Mouse (Mus musculus): ENCODE measurements around the gene Sestd1. TPM values are rescaled to one million over a fixed set of nuclear protein-coding genes. Genes with fewer than 3 reads are reported as not detected.
A peak's percentile ranks its signal among the peaks of the same experiment; 100 is the strongest.

The Sestd1 gene
- polyA plus RNA-seq, 1 experiment from 2014 or later = 26.6 TPM

DNA sequence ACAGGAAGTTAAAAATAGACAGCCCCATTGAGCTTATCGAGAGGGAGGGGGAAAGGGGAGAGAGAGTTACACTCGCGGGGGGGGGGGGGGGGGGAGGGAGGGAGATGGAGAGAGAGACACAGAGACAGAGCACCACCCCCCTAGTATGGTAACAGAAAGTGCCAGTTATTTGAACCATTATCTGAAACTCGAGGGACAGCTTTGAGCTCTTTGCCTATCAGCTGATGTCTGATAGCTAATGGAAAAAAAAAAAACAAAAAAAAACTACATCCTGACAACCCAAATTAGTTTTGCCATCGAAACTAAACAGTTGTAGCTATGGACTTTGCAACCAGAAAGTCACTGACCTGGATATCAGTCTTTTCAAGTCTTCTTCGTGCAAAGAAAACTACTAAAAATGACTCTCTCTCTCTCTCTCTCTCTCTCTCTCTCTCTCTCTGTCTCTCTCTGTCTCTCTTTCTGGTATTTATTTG is 109.7 kb downstream of the Sestd1 start, which contains the start of gene Ccdc141:
Gene Ccdc141, minus strand, starts transcription at position 4 of the 473 bp plus-strand sequence.
- Histone ChIP-seq H3K4me2 (ENCODE audit: low read length) (peak within 1 kb of the TSS; percentile 62), H3K4me1 (ENCODE audit: control insufficient read depth, insufficient read depth, low read length) (peaks cover 37% of the 10 kb centered on the region), H3K36me3 (ENCODE audit: control insufficient read depth, insufficient read depth, low read length) (no peaks in the 10 kb centered on the region), H3K27ac (ENCODE audit: low read length) (peak within 1 kb of the TSS; percentile 35), H3K9me3 (replicated peaks; ENCODE audit: control insufficient read depth, low read length, poor library complexity, severe bottlenecking) (no peaks in the 10 kb centered on the region), H3K9ac (ENCODE audit: low read depth, low read length) (peak within 1 kb of the TSS; percentile 17), H3K4me3 (ENCODE audit: low read depth, low read length) (peak within 1 kb of the TSS; percentile 32), H3K27me3 (ENCODE audit: control insufficient read depth, insufficient read depth, low read depth, low read length) (no peaks in the 10 kb centered on the region; the same call in 1 of the 2 replicates)
- no peak for ATAC-seq
- WGBS = 16% methylated on average over 3 of the region's 6 CpGs

- H3K4me2 ChIP-seq (ENCODE audit: low read length) = peak overlapping the region; percentile 62
- no peaks in the 10 kb centered on the region for H3K36me3 ChIP-seq (ENCODE audit: control insufficient read depth, insufficient read depth, low read length)
- peak overlapping the region; percentile 5; the same call in 1 of the 2 replicates for H3K27ac ChIP-seq (ENCODE audit: low read length)
- peak; percentile 18; the same call in 1 of the 2 replicates for ATAC-seq
- WGBS = 2% methylated on average over 21 of the region's 21 CpGs
- H3K9ac ChIP-seq (ENCODE audit: low read depth, low read length) = peak overlapping the region; percentile 17
- H3K4me1 ChIP-seq (ENCODE audit: control insufficient read depth, insufficient read depth, low read length) = peaks cover 37% of the 10 kb centered on the region
- H3K27me3 ChIP-seq (ENCODE audit: control insufficient read depth, insufficient read depth, low read depth, low read length) = no peaks in the 10 kb centered on the region; the same call in 1 of the 2 replicates
- no peaks in the 10 kb centered on the region for H3K9me3 ChIP-seq (replicated peaks; ENCODE audit: control insufficient read depth, low read length, poor library complexity, severe bottlenecking)
- peak overlapping the region; percentile 32 for H3K4me3 ChIP-seq (ENCODE audit: low read depth, low read length)
Observed at GRCm38 (mm10) chr2:77169916-77170632, 110.3 kb downstream of the Sestd1 start.

- no peak overlapping the region for H3K4me2 ChIP-seq (ENCODE audit: low read length)
- H3K9me3 ChIP-seq (replicated peaks; ENCODE audit: control insufficient read depth, low read length, poor library complexity, severe bottlenecking) = no peaks in the 10 kb centered on the region
- no peak for ATAC-seq
- H3K36me3 ChIP-seq (ENCODE audit: control insufficient read depth, insufficient read depth, low read length) = no peaks in the 10 kb centered on the region
- no peaks in the 10 kb centered on the region; the same call in 1 of the 2 replicates for H3K27me3 ChIP-seq (ENCODE audit: control insufficient read depth, insufficient read depth, low read depth, low read length)
- 83% methylated on average over 4 of the region's 4 CpGs for WGBS
- H3K27ac ChIP-seq (ENCODE audit: low read length) = no peak overlapping the region
- no peak overlapping the region for H3K4me3 ChIP-seq (ENCODE audit: low read depth, low read length)
- no peak overlapping the region for H3K9ac ChIP-seq (ENCODE audit: low read depth, low read length)
- H3K4me1 ChIP-seq (ENCODE audit: control insufficient read depth, insufficient read depth, low read length) = peaks cover 29% of the 10 kb centered on the region
Observed at GRCm38 (mm10) chr2:77169218-77169617, 111.2 kb downstream of the Sestd1 start.

DNA sequence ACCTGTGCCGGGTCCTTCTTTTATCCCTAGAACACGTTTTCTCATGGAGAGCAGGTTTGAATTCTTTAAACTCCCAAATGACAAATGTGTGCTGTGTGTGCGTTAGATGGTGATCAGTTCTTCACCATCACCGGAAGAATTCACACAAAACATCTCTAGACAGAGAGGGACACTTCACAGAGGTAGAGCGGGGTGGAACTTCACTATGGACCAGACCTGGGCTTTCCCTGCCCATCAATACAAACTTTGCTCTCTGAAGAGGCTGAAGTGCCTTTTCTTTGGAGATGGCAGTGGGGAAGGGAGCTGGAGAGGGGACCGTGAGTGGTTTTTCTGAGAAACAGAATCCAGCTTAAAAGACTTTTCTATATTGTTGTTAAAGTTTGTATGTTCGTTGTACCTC is 111.6 kb downstream of the Sestd1 start:
- H3K4me3 ChIP-seq (ENCODE audit: low read depth, low read length) = no peak overlapping the region
- H3K36me3 ChIP-seq (ENCODE audit: control insufficient read depth, insufficient read depth, low read length) = no peaks in the 10 kb centered on the region
- no peaks in the 10 kb centered on the region for H3K9me3 ChIP-seq (replicated peaks; ENCODE audit: control insufficient read depth, low read length, poor library complexity, severe bottlenecking)
- peaks cover 26% of the 10 kb centered on the region for H3K4me1 ChIP-seq (ENCODE audit: control insufficient read depth, insufficient read depth, low read length)
- H3K27me3 ChIP-seq (ENCODE audit: control insufficient read depth, insufficient read depth, low read depth, low read length) = no peaks in the 10 kb centered on the region; the same call in 1 of the 2 replicates
- no peak for ATAC-seq
- no peak overlapping the region for H3K27ac ChIP-seq (ENCODE audit: low read length)
- WGBS = 88% methylated on average over 7 of the region's 7 CpGs
- H3K9ac ChIP-seq (ENCODE audit: low read depth, low read length) = no peak overlapping the region
- no peak overlapping the region for H3K4me2 ChIP-seq (ENCODE audit: low read length)

DNA sequence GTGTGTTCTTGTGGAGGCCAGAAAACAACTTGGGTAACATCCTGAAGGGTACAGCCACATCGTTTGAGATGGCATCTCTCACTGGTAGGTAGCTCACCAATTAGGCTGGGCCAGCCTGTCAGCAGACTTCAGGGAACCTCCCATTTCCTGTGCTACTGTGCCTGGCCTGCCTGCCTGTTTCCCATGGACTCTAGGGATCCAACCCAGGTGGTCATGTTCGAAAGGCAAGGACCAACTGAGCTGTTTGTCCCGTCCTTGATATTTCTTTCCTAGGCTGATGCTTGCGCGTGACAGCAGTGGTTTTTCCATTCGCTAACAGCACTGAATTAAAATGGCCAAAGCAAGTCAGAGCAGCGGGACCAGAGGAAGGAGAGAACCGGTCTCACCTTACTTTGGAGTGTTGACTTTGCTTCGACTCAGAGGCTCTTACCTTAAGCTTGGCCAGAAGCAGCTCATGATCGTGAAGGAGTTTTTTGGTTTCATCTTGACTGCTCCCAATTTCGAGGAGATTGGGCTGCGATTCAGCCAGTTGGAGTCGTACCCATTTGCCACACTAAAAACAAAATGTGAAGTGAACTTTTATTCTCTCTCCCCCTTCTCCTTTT is 112.2 kb downstream of the Sestd1 start:
- peaks cover 22% of the 10 kb centered on the region for H3K4me1 ChIP-seq (ENCODE audit: control insufficient read depth, insufficient read depth, low read length)
- no peak overlapping the region for H3K4me2 ChIP-seq (ENCODE audit: low read length)
- no peak overlapping the region for H3K27ac ChIP-seq (ENCODE audit: low read length)
- H3K9me3 ChIP-seq (replicated peaks; ENCODE audit: control insufficient read depth, low read length, poor library complexity, severe bottlenecking) = no peaks in the 10 kb centered on the region
- 89% methylated on average over 13 of the region's 13 CpGs for WGBS
- H3K36me3 ChIP-seq (ENCODE audit: control insufficient read depth, insufficient read depth, low read length) = no peaks in the 10 kb centered on the region
- H3K27me3 ChIP-seq (ENCODE audit: control insufficient read depth, insufficient read depth, low read depth, low read length) = no peaks in the 10 kb centered on the region; the same call in 1 of the 2 replicates
- no peak for ATAC-seq
- no peak overlapping the region for H3K9ac ChIP-seq (ENCODE audit: low read depth, low read length)
- no peak overlapping the region for H3K4me3 ChIP-seq (ENCODE audit: low read depth, low read length)

DNA sequence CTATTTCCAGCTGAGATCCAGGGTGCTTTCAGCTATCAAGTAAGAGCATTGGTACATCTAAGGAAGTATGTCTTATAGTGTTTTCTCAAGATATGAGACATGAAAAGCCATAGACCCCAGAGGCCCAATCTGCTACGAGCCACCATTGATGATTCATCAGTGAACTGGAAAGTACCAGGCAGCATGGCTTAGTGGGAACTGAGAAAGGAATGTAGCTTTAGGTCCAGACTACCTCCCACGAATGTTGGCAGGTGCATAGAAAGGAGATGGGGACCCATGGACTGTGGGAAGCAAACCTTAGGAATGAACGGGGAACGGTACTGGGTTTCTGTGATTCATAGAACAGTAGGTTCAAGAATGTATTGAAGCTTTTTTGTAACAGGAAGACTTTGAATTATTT is 114.0 kb downstream of the Sestd1 start:
- Histone ChIP-seq H3K9ac (ENCODE audit: low read depth, low read length) (no peak overlapping the region), H3K4me1 (ENCODE audit: control insufficient read depth, insufficient read depth, low read length) (peaks cover 12% of the 10 kb centered on the region), H3K9me3 (replicated peaks; ENCODE audit: control insufficient read depth, low read length, poor library complexity, severe bottlenecking) (no peaks in the 10 kb centered on the region), H3K27me3 (ENCODE audit: control insufficient read depth, insufficient read depth, low read depth, low read length) (no peaks in the 10 kb centered on the region; the same call in 1 of the 2 replicates), H3K4me3 (ENCODE audit: low read depth, low read length) (no peak overlapping the region), H3K27ac (ENCODE audit: low read length) (no peak overlapping the region), H3K36me3 (ENCODE audit: control insufficient read depth, insufficient read depth, low read length) (no peaks in the 10 kb centered on the region), H3K4me2 (ENCODE audit: low read length) (no peak overlapping the region)
- ATAC-seq = no peak
- WGBS = 86% methylated on average over 4 of the region's 4 CpGs

- ATAC-seq = no peak
- no peak overlapping the region for H3K4me3 ChIP-seq (ENCODE audit: low read depth, low read length)
- H3K27ac ChIP-seq (ENCODE audit: low read length) = no peak overlapping the region
- no peaks in the 10 kb centered on the region for H3K9me3 ChIP-seq (replicated peaks; ENCODE audit: control insufficient read depth, low read length, poor library complexity, severe bottlenecking)
- WGBS = 84% methylated on average over 3 of the region's 3 CpGs
- H3K9ac ChIP-seq (ENCODE audit: low read depth, low read length) = no peak overlapping the region
- H3K36me3 ChIP-seq (ENCODE audit: control insufficient read depth, insufficient read depth, low read length) = no peaks in the 10 kb centered on the region
- H3K27me3 ChIP-seq (ENCODE audit: control insufficient read depth, insufficient read depth, low read depth, low read length) = no peaks in the 10 kb centered on the region; the same call in 1 of the 2 replicates
- H3K4me2 ChIP-seq (ENCODE audit: low read length) = no peak overlapping the region
- no peaks in the 10 kb centered on the region; the same call in 1 of the 2 replicates for H3K4me1 ChIP-seq (ENCODE audit: control insufficient read depth, insufficient read depth, low read length)
Observed at GRCm38 (mm10) chr2:77164662-77165061, 115.7 kb downstream of the Sestd1 start.

DNA sequence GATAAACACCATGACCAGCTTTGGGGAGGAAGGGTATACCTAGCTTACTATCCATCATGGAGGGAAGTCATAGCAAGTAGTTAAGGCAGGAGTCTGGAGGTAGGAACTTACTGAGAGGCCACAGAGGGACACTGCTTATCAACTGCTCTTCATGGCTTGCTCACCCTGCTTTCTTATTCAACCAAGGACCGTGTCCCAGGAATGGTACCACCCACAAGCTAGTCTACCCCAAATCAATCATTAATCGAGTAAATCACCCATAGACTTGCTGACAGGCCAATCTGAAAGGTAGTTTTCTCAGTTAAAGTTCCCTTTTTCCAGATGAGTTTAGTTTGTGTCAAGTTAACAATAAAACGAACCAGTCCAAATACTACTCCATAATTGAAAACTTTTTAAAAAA is 117.0 kb downstream of the Sestd1 start:
- no peak for ATAC-seq
- Histone ChIP-seq H3K4me2 (ENCODE audit: low read length) (no peak overlapping the region), H3K4me1 (ENCODE audit: control insufficient read depth, insufficient read depth, low read length) (no peaks in the 10 kb centered on the region; the same call in 1 of the 2 replicates), H3K36me3 (ENCODE audit: control insufficient read depth, insufficient read depth, low read length) (no peaks in the 10 kb centered on the region), H3K9me3 (replicated peaks; ENCODE audit: control insufficient read depth, low read length, poor library complexity, severe bottlenecking) (no peaks in the 10 kb centered on the region), H3K9ac (ENCODE audit: low read depth, low read length) (no peak overlapping the region), H3K27me3 (ENCODE audit: control insufficient read depth, insufficient read depth, low read depth, low read length) (no peaks in the 10 kb centered on the region; the same call in 1 of the 2 replicates), H3K27ac (ENCODE audit: low read length) (no peak overlapping the region), H3K4me3 (ENCODE audit: low read depth, low read length) (no peak overlapping the region)
- 87% methylated on average over 3 of the region's 3 CpGs for WGBS

- WGBS = 84% methylated on average over 3 of the region's 3 CpGs
- no peak overlapping the region for H3K27ac ChIP-seq (ENCODE audit: low read length)
- no peaks in the 10 kb centered on the region; the same call in 1 of the 2 replicates for H3K4me1 ChIP-seq (ENCODE audit: control insufficient read depth, insufficient read depth, low read length)
- H3K36me3 ChIP-seq (ENCODE audit: control insufficient read depth, insufficient read depth, low read length) = no peaks in the 10 kb centered on the region
- H3K9me3 ChIP-seq (replicated peaks; ENCODE audit: control insufficient read depth, low read length, poor library complexity, severe bottlenecking) = no peaks in the 10 kb centered on the region
- no peaks in the 10 kb centered on the region for H3K27me3 ChIP-seq (ENCODE audit: control insufficient read depth, insufficient read depth, low read depth, low read length)
- H3K9ac ChIP-seq (ENCODE audit: low read depth, low read length) = no peak overlapping the region
- ATAC-seq = no peak
- H3K4me3 ChIP-seq (ENCODE audit: low read depth, low read length) = no peak overlapping the region
- H3K4me2 ChIP-seq (ENCODE audit: low read length) = no peak overlapping the region
Observed at GRCm38 (mm10) chr2:77162135-77162534, 118.3 kb downstream of the Sestd1 start.
